Mouse (Mus musculus) hindlimb bud, embryonic 11.5 days (tissue): ENCODE results near the gene Upk3bl.

ENCODE experiments used
- DNase-seq: peaks from one replicate; pipeline ENCODE4 v3.0.0-alpha.2; 2012; ENCODE audit warnings: low read depth, low spot score; ENCODE audit errors: extremely low spot score

Gene Upk3bl

GRCm38 (mm10) chr5:136054301-136055077, at the start of gene Upk3bl:
Gene Upk3bl (plus strand): TSS chr5:136054492.
- DNase-seq, result no peak

DNA sequence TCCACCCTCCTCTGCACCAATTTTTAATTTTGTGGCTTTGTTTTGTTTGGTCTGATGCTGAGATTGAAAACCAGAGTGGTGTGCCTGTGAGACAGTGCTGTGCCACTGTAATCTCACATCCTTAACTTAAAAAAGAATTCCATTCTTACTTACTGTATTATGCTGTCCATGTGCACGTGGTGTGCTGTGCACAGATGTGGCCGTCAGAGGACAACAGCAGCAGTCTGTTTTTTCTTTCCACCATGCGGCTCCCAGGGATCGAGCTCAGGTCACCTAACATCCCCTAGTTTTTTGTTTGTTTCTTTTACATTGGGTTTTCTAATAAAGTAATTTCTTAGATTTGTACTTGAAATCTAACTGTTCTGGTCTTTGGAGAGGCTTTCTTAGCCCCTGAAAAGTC, 49.8 kb upstream of the Upk3bl start:
- DNase-seq, result no peak

DNA sequence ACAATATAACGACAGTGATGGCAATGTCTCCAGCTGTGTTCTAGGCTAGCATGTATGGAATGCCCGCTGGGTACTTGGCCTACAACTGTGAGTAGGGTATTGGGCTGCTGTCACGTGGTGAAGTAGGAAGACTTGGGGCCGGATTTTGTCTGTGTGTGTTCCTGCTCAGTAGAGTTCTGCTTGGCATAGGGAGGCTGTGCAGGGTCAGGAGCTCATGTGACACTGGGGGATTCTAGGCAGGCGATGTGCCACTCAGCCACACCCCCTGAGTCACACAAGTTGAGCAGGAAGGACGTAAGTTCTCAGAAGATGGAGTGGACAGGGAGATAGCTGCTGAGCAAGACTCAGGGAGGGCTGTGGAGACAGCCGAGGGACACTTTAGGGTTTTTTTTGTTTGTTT, 46.5 kb upstream of the Upk3bl start:
- DNase-seq, result no peak

- DNase-seq, result no peak
Measured at GRCm38 (mm10) chr5:136014877-136015276, 39.4 kb upstream of the Upk3bl start.

- DNase-seq, result no peak
Measured at GRCm38 (mm10) chr5:136015586-136015985, 38.7 kb upstream of the Upk3bl start.

GRCm38 (mm10) chr5:136016014-136016876, 38.0 kb upstream of the Upk3bl start:
- no peak for DNase-seq

- no peak for DNase-seq
Measured at GRCm38 (mm10) chr5:136017262-136017661, 37.0 kb upstream of the Upk3bl start.

DNA sequence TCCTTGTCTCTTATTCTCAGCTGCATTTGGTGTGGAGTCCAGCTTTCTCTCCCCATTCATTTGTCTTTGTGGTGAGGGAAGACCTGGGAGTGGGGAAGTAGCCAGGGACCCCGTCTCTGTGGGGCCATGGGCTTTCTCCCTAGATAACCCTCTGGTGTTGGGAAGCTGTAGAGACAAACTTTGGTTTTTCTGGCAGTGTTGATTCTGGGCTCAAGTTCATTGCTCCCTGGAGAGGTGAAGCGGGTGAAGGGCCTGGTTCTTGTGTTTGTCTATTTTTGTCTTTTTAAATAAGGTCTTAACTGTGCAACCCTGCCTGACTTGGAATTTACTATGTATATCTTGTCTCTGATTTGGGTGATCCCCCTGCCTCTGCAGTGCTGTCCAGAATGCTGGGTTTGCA, 35.6 kb upstream of the Upk3bl start:
- no peak for DNase-seq

DNA sequence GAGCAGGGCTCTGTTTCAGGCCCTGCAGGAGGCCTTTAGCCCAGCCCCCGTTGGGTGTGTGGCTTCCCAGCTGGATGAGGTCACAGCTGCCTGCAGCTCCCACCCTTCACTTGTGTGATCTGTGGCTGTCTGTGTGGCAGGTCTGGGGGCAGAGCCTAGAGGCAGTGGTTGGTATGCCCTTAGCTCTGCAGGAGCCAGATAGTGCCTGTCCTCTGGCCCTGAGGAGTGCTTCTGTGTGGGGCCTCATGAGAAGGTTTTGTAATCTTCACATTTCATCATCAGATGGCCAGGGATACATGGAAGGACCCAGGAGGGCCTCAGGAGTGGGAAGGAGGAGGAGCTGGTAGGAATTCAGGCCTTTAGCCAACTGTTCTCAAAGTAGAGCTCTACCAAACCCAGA, 34.4 kb upstream of the Upk3bl start:
- no peak for DNase-seq

GRCm38 (mm10) chr5:136025712-136026111, 28.6 kb upstream of the Upk3bl start:
- no peak for DNase-seq

GRCm38 (mm10) chr5:136026859-136027258, 27.4 kb upstream of the Upk3bl start:
- no peak for DNase-seq

GRCm38 (mm10) chr5:136027612-136028311, 26.5 kb upstream of the Upk3bl start:
- no peak for DNase-seq

DNA sequence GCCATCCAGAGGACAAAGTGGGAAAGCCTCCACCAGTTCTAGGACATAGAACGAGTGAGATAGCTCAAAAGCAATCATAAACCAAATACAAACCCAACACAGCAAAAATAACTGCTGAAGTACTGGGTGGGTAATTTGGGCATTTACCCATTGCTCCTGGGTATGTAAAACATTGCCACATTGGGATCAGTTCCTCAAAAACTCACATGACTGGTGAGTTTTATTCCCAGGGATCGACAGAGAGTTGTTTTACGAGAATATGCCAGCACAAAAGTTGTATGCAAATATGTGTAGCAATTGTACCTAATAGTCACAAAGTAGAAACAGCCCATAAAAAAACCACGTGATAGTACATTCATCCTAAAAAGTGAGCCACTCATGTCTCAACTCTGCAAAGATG, 19.4 kb upstream of the Upk3bl start:
- no peak for DNase-seq

GRCm38 (mm10) chr5:136035285-136035684, 19.0 kb upstream of the Upk3bl start:
- DNase-seq, result no peak

GRCm38 (mm10) chr5:136036667-136037066, 17.6 kb upstream of the Upk3bl start:
- DNase-seq, result no peak

DNA sequence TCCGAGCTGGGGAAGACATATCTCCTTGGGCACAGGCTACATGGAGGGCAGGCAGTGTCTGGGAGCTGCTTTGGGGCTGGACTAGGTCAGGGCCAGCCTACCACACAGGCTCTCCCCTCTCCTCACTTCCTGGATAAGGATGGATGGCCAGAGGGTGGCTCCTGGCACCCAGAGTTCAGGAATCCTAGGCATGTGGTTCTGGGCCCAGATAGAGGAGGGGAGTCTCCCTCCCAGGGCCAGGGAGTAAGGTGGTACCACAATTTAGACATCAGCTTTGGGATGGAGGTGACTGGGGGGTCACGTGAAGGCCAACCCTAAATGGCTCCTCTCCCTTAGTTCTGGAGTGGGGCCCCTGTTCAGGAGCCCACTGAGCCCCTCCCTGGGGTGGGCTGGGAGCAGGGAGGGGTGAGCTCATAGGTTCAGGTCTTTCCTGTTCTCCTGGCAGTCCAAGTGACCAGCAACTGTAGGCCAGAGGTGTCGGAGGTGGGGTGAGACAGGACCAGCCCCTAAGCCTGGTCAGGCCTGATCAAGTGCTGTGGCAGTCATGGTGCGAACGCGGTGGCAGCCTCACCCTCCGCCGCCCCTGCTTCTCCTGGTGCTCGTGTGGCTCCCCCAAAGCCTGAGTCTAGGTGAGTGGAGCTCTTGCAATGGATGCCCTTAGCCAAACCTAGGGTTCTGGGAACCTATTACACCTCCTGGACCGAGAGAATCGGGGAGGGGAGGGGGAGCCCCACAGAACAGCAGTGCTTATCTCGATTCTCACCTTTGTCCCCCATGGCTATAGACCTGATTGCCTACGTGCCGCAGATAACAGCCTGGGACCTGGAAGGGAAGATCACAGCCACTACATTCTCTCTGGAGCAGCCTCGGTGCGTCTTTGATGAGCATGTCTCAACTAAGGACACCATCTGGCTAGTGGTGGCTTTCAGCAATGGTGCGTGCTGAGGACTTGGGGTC, 15.8 kb upstream of the Upk3bl start, which contains the start of gene Upk3b:
Upk3b (plus strand) TSS at position 239 of the 957 bp plus-strand sequence.
- no peak for DNase-seq

- DNase-seq, result no peak
Measured at GRCm38 (mm10) chr5:136040210-136040609, 14.1 kb upstream of the Upk3bl start.

- DNase-seq, result no peak
Measured at GRCm38 (mm10) chr5:136041260-136041659, 13.0 kb upstream of the Upk3bl start.

DNA sequence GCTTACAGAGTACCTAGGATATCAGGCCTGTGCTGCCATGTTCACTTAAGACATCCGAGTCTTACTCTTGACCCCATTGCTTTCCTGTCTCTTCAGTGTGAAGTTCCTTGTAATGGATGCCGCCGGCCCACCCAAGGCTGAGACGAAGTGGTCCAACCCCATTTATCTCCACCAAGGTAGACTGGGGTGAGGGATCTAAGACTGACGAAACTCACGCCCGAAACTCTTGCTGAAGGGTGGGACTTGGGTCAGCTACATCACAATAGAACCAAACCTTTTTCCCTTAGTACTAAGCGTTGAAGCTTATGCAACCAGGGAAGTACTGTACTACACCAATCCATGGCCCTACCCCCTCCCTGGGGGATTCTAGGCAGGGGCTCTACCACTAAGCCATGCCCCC, 12.6 kb upstream of the Upk3bl start:
- no peak for DNase-seq

- no peak for DNase-seq
Measured at GRCm38 (mm10) chr5:136044865-136045264, 9.4 kb upstream of the Upk3bl start.
